Mouse (Mus musculus): ENCODE results near the gene Pepd.

Pepd gene

DNA sequence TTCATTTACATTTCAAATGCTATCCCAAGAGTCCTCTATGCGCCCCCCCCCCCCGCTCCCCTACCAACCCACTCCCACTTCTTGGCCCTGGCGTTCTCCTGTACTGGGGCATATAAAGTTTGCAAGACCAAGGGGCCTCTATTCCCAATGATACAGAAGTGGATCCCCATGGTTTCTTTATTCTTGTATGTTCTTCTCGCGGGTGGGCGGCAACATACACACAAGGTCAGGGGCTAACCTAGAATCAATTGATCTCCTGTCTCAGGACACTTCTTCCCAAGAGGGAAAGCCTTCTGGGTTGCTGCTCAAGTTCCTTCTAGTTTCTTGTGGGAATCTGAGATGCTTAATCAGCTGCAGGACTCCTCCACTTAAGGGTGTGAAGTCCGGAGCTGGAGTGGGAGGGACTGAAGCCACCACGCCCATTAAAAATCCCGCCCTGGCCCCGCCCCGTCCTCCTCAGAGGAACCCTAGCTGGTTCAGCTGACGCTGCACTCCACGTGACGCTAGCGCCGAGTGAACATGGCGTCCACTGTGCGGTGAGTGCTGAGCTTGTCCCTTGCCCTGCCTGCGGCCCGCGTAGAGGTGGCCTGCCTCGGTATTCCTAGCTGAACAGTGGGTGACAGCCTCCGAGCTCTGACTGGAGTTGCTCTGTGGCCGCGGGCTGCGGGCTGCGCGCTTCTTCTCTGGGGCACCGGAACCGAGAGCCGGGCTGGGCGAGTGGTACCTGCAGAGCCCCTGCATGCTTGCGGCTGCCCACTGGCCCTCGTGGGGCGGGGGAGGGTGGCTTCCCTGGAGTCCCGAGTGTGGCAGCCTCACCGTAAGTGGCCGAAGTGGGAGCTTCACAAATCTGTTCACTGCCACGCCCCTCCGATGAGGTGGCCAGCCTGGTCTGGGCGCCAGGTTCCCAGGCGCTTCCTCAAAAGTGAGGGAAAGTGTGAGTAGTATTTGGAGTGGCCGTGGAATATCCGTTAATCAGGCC is at the start of gene Pepd:
Gene Pepd (plus strand): TSS at position 461 of the 979 bp plus-strand sequence.
- in situ Hi-C loops (cut with MboI, MseI), result loop anchor here (25.0 kb wide), 1 partner anchor 675 kb away; the partner anchor contains the start of gene Gpi1

DNA sequence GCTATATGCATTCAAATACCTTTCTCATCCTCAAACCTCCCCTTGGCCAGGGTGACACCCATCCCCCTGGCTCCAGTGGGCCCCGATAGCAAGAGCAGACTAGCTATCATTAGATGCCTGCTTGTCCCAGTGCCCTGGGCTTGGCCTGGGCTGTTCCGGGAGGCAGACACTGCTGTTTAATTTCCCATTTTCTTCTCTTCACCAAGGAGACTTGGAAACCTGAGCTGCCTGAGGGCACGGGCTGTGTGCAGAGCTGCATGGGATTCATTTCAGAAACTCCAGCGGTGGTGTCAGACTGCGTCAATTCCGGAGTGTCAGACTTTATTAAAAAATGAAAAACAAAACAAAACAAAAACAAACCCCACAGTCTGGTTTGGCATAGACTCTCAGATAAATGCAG is 44.9 kb upstream of the Pepd start:
- in situ Hi-C loops (cut with MboI, MseI), result no loop called here

DNA sequence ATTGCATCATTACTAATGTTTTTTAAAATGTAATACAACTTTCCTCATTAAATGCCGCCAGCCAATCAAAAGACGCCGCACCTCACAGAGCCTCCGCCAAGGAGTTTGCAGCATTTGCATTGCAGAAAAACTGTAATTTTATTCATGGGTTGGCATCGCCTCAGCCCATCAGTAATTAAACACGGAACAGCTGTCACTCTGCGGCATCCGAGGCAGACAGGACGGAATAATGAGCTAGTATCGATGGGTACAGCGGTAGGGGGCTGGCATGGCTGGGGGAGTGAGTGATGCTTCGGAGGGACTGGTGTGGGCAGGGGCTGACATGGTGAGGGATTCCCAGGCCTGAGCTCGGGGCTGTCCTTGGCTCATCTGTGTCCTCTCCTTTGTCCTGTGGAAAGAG is 42.5 kb upstream of the Pepd start:
- in situ Hi-C loops (cut with MboI, MseI), result no loop called here

DNA sequence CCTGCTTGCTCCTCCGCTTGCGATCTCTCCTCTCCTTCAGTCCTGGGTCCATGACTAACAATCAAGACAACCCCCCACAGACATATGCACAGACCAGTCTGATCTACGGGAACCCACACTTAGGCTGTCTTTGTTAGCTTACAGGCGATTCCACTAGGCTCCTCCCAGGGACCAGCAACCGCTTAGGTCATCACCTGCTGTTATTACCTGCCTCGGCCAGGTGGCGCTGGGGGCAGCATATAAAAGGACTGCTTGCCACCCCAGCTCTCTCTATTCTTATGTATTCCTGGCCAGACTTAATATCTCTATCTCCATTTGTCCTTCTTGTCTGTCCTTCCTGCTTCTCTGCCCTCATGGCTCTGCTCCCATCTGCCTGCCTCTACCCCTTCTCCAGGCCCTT is 35.4 kb upstream of the Pepd start:
- in situ Hi-C loops (cut with MboI, MseI), result no loop called here

DNA sequence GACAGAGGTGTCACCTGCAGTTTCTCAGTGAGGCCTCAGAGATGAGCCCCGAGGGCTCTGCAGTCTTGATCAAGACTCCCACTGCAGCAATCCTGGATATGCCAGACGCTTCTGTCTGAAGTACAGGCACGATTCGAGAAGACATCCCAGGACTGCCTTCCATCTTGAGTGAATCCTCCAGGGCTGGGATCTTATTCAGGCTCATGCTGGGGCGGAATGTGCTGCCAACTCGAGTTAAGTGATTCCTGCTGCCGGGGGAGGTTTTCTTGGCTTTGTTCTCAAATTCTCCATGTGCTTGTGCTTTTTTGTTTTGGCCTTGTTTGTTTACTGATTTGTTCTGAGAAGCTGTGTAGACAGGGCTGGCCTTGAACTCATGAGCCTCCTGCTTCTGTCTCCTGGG is 34.4 kb upstream of the Pepd start:
- in situ Hi-C loops (cut with MboI, MseI), result no loop called here

DNA sequence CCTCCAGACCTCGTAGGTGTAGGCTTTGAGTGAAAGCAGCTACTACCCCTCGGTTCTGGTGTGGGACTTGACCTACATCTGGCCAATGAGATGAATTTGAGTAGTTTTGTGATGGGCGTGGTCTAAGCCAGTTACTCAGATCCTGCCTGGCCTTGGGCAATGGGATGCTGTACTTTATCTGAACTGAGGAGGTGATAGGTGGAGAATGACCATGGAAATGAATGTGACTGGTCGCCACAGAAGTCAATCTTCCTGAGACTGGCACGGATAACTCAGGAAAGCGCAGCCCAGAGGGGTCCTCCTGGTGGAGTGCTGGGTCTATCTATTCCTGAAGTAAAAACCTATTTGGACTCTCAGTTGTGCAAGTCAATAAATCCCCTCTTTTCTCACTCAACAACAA is 23.7 kb upstream of the Pepd start:
- in situ Hi-C loops (cut with MboI, MseI), result no loop called here

DNA sequence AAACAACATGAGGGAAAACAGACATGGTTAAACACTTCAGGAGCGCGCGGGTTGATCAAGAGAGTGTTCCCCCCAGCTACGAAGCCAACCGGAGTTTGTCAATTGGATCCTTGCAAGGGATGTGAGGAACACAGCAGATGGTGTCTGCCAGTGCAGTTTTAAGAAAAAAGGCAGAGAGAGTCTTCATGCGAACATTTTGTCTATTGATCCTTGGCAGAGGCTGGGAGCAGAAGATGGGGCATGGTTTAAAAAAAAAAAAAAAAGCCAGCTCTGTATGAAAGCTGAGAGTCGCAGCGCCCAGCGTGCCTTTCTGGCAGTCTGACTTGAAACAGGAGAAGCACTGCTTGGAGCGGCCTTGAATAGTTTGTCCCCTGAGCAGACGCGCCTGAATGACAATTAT is 23.3 kb upstream of the Pepd start:
- in situ Hi-C loops (cut with MboI, MseI), result no loop called here

DNA sequence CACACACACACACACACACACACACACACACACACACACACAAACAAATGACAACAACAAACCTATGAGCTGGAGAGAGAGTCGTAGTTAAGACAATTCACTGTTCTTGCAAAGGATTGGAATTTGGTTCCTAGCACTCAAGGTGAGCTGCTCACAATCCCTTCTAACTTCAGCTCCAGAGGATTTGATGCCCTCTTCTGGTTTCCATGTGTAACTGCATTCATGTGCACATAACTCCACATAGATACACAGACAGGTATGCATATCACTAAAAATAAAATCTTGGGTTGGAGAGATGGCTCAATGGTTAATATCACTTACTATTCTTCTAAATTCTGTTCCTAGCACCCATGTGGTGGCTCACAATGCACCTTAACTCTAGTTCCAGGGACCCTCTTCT is 19.3 kb upstream of the Pepd start:
- in situ Hi-C loops (cut with MboI, MseI), result no loop called here

DNA sequence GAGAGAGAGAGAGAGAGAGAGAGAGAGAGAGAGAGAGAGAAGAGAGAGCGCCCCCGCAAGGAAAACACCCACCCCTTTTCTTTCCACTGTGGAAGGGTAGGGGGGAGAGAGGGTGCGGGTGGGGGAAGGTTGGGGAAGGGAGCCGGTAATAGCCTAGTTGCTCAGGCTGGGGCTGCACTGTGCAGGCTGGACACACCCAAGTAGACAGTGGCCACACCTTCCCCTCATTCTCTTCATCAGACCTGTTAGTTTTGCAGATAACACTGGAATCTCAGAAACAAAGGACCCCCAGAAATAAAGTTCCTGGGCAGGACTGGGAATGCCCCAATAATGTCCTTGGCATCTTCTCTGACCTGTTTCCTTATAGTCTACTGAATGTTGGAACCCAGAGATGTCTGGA is 15.7 kb upstream of the Pepd start:
- in situ Hi-C loops (cut with MboI, MseI), result no loop called here

DNA sequence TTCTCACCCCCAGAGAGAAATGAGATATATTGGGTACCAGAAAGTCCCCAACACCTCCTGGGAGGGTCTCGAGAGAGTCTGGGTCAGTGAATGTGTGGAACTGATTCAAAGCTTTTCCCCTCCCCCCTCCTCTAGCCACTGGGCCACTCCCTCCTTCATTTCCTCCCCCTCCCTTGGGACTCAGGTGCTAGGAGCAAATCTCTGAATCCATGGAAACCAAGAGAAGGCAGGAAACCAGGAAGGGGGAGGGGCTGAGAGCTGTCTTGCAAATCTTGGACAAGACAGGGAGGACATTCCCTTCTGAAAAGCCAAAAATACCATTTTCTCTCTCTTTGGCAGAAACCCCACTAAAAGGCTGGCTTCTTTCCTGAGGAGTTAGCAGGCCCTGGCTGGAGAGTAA is 15.1 kb upstream of the Pepd start:
- in situ Hi-C loops (cut with MboI, MseI), result no loop called here

DNA sequence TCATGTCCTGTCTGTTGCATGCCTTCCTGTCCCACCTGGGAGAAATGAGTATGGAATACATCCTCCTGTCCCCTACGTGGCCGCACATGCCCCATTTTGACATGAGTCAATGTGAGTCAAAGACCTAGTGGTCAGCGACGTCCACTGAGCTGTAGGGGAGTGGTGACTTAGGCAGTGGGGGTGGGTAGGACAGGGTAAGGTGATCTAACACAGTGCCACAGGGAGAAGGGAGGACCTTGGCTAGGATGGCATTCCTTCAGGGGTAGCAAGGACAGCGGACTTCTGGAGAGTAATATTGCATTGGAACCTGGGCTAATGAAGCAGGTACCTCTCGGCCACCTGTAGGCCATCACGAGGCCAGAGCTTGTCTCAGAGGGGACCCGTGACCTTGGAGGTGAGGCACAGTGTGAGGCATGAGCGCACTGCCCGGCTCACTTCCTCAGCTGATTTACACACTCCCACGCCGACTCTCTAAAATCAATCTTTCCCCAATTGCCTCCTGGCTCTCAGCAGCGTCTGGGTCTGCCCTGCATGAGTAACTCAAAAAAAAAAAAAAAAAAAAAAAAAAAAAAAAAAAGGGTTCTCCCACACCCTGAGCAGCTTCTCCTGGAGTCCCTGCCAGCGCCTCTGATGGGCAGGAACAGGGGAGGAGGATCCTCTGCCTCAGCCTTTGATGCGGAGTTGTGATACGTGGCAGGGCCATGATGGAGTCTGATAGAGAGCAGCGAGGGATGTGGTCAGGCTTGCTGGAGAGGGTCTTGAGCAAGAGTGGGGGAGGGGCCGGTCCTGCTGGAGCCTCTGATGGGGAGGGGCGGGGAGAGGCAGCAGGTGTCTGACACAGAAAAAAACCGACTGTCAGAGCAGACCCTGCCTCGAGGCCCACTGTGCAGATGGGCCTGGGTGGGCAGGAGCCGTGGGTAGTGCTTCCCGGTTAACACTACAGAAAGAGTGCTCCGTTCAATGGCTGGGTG is 1.8 kb upstream of the Pepd start:
- in situ Hi-C loops (cut with MboI, MseI), result loop anchor here (25.0 kb wide), 1 partner anchor 673 kb away; the partner anchor contains the start of gene Gpi1

DNA sequence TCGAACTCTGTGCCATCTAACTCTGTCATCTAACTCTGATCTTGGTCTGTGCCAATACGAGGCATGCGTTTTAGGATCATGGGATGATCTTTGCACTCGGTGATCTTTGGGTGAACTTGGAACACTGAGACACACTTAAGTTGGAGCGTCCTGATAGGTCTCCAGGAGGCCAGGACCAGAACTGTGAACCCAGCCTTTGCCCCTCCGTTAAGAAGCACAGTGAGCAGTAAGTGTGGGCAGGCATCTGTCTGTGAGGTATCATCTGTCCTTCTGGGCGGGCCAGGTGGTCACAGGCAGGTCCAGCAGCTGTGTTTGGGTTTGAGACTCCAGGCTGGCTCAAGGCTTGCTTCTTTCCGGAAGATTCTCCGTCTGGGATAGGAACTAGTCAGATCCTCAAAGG is 1.8 kb downstream of the Pepd start:
- in situ Hi-C loops (cut with MboI, MseI), result loop anchor here (25.0 kb wide), 1 partner anchor 677 kb away; the partner anchor contains the start of gene Gpi1

DNA sequence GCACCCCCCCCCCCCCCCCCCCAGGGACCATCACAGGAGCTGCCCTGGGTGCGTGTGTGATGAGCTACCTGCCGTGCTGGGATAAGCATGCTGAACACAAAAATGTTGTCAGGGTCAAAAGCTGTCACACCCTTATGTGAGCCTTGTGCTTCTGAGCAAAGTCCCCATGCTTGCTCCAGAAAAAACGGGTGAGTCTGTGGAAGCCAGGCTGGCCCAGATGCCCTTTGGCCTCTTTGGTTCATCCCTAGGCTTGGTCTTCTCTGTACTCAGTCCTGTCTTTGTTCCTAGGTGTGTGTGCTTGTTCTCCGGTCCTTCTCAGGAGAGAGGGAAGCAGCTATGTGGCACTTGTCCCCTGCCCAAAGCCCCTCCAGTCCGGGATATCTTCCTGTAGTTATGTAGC is 3.4 kb downstream of the Pepd start:
- in situ Hi-C loops (cut with MboI, MseI), result loop anchor here (5.0 to 25.0 kb wide), 2 partner anchors 513 to 678 kb away; partner anchors contain the start of gene Gpi1

DNA sequence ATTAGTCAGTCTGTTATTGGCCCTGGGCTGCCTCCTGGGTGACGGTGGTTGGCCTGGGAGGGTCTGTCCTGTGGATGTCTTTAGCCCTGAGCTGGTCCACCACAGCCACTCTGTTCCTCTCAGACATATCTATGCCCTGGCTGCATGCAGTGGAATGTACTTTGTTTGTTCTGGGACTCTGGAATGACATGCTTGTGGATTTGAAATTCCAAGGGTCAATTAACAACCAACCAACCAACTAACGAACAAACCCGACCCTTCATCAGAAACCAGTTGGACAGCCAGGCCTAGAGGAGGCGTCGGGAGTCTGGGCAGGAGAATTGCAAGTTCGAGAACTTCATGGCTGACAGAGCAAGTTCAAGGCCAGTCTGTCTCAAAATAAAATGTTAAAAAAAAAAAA is 5.4 kb downstream of the Pepd start:
- in situ Hi-C loops (cut with MboI, MseI), result loop anchor here (5.0 to 25.0 kb wide), 2 partner anchors 515 to 680 kb away; partner anchors contain the start of gene Gpi1

DNA sequence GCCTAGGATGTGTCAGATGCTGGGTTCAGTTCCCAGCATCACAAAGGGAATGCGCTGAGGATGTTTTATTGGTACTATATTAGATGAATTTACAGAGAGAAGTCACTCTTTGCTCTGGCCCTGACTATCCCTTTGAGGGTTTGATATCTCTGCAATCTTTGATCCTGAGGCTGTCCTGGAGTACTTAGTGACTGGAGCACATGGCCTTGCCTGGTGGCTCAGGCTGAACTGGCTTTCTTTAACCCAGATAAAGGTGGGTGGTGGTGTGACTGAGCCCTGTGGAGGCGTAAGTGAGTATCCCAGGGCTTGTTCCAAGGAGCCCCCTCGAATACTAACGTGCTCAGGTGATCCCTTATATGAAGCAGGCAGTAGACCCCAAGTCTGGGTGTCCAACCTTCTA is 5.8 kb downstream of the Pepd start:
- in situ Hi-C loops (cut with MboI, MseI), result loop anchor here (5.0 to 25.0 kb wide), 2 partner anchors 516 to 681 kb away; partner anchors contain the start of gene Gpi1

DNA sequence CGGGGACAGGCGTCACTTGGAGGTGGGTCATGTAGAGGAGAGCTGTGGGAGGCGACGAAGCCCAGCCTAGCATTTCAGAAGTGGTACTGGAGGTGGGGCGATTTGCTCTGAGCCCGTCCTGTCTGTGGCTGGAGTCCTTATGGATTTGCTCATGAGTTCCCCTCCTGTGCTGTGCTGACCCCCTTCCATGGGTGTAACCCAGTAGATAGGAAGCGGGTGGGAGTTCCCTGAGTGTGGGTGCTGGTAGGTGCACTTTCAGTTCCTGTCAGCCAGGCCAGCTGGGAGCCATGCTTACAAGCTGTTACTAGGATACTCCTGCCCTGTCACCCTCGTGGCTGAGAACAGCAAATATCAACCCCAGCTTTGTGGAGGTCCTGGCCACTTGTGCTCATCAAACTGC is 6.2 kb downstream of the Pepd start:
- in situ Hi-C loops (cut with MboI, MseI), result loop anchor here (5.0 to 25.0 kb wide), 2 partner anchors 516 to 681 kb away; partner anchors contain the start of gene Gpi1

DNA sequence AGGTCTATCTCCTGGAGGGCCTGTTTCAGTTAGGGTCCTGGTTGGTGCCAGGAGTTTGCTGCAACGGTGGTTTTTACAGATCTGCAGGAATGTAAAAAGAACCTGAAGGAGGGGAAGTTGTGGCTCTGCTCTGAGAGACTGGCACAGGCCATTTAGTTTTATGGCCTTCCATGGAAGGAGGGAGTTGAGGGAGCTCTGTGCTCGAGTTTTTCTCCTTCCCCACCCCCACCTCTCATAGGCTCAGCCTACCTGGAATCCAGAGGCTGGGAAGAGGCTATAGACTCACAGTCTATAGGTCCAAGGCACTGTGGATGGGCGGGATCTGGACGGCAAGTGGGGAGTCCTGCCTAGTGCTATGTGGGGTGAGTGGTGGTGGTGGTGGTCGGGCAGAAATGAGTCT is 6.9 kb downstream of the Pepd start:
- in situ Hi-C loops (cut with MboI, MseI), result loop anchor here (5.0 to 25.0 kb wide), 2 partner anchors 517 to 682 kb away; partner anchors contain the start of gene Gpi1

DNA sequence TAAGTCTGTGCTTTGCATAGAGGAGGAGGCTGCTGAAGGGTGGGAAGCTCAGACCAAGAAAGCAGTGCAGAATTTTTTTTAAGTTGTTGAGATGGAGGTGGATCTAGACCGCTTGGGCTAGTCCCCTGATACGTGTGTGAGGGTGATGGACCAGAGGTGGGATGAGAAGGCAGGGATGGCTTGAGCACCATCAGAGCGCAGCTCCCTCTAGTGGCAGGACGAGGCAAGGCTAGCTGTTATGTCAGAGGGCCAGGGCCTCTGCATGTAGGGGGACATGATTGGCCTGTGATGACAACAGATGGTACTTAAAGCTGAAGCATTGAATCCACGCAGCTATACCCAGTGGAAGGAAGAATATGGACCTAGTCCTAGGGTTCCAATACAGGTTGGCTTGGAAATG is 7.6 kb downstream of the Pepd start:
- in situ Hi-C loops (cut with MboI, MseI), result loop anchor here (5.0 to 25.0 kb wide), 3 partner anchors 518 to 1105 kb away; partner anchors contain the start of gene Gpi1

DNA sequence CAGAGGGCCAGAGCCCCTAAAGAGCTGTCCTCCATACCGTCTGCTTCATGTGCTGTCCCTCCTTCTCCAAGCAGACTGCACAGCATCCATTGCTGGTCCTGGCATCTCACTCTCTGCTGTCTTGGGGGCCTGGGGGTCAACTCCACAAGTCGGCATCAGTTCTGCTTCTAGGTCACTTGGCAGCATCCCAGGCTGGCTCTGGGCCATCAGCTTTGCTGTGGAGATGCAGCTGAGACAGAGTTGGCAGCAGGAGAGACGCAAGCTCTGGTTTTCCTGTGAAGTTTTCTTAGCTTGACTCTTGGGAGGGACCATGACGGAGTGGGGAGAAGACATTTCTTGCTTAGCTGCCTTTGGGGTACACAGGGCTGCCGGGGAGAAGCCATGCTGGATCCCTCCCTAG is 13.0 kb downstream of the Pepd start:
- in situ Hi-C loops (cut with MboI, MseI), result loop anchor here (10.0 kb wide), 1 partner anchor 1100 kb away; no protein-coding TSS in a partner anchor

DNA sequence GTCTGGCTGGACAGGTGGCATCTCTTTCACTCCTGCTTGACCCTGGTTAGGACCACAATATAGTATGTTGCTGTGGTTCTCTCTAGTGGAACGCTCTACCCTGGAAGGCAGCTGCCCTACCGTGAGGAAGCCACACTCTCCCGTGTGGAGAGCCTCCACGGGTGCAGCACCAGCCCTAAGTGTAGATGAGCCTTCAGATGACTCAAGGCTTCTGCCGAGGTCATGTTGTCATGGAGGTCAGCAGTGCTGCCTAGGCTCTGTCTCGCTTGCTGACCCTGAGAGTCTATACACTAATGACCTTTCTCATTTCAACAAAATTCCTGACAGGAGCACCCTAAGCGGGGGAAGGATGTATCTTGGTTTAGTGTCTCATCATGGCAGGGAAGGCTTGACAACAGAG is 13.8 kb downstream of the Pepd start:
- in situ Hi-C loops (cut with MboI, MseI), result loop anchor here (10.0 kb wide), 1 partner anchor 1099 kb away; no protein-coding TSS in a partner anchor

DNA sequence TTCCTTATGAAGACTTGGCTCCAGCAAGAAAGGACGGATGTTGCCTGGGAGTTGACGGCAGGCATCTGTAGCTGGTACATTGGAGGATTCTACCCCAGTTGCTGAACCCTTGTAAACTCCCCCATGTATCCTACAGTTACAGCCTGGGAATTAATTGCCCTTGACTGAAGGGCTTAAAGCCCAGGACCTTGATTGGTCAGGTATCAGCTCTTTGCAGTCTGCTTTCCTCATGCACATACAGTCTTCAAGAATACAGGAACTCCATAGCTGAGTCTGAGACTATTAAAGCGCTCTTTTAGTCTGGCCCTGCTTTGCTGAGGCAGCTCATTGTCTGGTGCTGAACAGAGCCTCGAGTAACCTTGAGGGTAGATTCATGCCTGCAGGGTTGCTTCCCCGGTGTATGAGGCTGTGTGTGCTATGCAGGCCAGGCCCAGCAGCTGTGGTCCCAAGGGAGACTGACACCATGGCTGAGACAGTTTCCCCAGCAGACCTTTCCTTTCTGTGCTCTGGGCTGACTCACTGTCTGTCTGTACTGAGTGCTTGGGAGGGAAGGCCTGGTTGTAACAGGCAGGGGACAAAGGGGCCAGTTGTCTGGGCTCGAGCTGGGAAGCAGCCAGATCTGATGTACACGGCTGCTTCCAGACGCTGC is 17.6 kb downstream of the Pepd start:
- in situ Hi-C loops (cut with MboI, MseI), result loop anchor here (10.0 kb wide), 2 partner anchors 485 to 1095 kb away; no protein-coding TSS in a partner anchor
